Mouse (Mus musculus): Measurements from ENCODE around the gene Cep104.

The Cep104 gene

DNA sequence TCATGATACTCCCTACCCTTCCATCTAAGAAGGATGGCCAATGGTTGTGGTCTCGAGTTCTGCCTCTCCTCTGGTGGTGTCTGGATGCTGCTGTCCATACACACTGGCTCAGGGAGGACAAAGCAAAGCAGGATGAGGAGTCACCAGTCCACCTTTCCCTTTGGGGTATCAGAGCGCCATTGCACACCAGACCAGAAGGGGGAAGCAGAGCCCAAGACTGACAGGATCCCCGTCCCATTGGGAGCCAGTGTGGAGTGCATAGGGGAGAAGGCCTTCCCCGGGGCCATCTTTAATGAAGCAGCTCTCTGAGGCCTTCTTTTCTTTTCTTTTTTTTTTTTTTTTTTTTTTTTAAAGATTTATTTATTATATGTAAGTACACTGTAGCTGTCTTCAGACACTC lies 78.1 kb downstream of the Cep104 start:
- DNase-seq: no peak

DNA sequence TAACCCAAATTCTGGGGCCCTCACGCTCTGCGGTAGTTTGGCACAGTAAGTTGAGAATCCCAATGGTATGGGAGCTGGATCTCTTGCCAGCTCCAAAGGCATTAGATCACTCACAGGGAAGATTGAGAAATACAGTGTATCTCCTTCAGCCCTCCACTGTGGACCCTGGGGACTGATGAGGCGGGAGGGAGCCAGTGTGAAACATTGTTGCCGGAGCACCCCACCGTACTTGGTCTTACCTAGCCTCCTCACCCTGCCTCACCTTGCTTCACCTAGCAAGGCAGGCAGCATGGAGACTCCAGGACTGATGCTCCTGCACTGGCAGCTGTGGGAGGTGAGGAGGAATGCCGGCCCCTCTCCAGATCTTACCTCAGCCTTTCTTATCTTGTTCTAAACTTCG lies 80.5 kb downstream of the Cep104 start:
- DNase-seq: no peak

DNA sequence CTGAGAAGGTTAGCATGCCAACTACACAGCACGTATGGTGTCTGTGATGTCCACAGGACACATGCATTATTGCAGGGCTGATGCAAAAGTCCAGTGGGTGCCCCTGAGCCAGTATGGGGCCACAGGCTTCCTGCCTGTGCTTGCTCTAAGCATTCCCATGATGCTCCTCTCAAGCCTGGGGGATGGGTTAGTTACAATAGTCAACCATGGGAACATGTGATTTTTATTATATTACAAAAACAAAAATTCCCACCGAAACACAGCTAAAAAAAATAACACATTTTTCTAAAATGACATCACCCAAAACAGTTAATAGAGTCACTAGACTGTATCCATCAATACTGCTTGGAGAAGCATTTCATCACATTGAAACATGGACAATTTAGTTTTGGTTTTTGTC lies 81.1 kb downstream of the Cep104 start:
- DNase-seq: no peak

DNA sequence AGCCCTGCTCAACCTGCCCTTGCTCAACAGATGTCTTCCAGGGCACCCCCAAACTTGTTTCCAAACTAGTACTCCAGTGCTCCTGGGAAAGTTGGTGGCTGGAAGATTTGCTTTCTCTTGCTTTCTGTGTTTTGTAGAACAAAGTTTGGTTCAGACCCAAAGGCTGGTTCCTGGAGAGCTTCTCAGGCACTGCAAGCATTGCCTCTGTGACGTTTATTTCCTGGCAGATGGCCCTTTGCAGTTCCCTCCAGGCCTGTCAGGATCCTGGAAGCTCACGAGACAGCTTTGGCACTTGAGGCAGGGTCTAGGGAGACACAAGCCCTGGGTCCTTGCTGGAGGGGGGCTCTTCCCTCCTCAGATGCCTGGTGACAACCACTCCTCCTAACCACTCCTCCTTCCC lies 81.7 kb downstream of the Cep104 start:
- DNase-seq: no peak

DNA sequence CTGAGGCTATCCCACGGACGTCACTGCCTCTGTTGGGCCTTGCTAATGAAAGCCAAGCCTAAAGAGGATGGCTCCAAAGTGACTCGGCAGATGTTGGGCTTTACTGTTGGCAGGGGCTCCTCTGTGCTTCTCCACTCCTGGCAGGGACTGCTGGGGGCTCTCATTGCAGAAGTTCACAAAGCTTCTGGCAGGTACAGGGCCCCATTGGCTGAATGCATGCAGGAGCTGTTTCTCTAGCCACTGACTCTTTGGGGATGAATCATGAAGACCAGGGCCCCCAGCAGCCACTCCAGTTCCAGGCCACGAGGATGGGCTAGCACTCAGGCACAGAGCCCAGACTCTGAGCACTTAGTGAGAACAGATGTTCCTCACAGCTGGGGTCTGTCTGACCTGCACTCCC lies 82.7 kb downstream of the Cep104 start:
- DNase-seq: no peak

All from cerebellum, adult 11-12 months (tissue).